Mouse (Mus musculus): ENCODE data around the gene Repin1. TPM values are rescaled to one million over a fixed set of nuclear protein-coding genes. Genes with fewer than 3 reads are reported as not detected.

The Repin1 gene
- polyA plus RNA-seq, 1 experiment = 81.8 TPM

- TF ChIP-seq CTCF (IDR thresholded peaks at IDR 0.05; ENCODE audit: extremely low read depth, insufficient read depth, low read length) = peak; percentile 59; the same call in 1 of the 2 replicates
- no peak for TF ChIP-seq POLR2A (IDR thresholded peaks at IDR 0.05; ENCODE audit: extremely low read depth, insufficient read depth, low read length)
- Histone ChIP-seq H3K4me3 (ENCODE audit: insufficient read depth, low read length) (no peak overlapping the region), H3K4me1 (ENCODE audit: control insufficient read depth, insufficient read depth, low read length) (no peaks in the 10 kb centered on the region; the same call in 1 of the 2 replicates), H3K27ac (ENCODE audit: insufficient read depth, low read length) (no peak overlapping the region)
These were observed 49.1 kb downstream of the Repin1 start for GRCm38 (mm10) chr6:48642764-48643292.

- Histone ChIP-seq H3K4me3 (ENCODE audit: insufficient read depth, low read length) (no peak overlapping the region), H3K4me1 (ENCODE audit: control insufficient read depth, insufficient read depth, low read length) (no peaks in the 10 kb centered on the region), H3K27ac (ENCODE audit: insufficient read depth, low read length) (no peak overlapping the region)
- TF ChIP-seq CTCF (IDR thresholded peaks at IDR 0.05; ENCODE audit: extremely low read depth, insufficient read depth, low read length) (peak; percentile 86), POLR2A (IDR thresholded peaks at IDR 0.05; ENCODE audit: extremely low read depth, insufficient read depth, low read length) (no peak)
These were observed 52.1 kb downstream of the Repin1 start for GRCm38 (mm10) chr6:48645660-48646308.

GRCm38 (mm10) chr6:48646309-48646690 is 52.6 kb downstream of the Repin1 start:
- TF ChIP-seq CTCF (IDR thresholded peaks at IDR 0.05; ENCODE audit: extremely low read depth, insufficient read depth, low read length) (no peak), POLR2A (IDR thresholded peaks at IDR 0.05; ENCODE audit: extremely low read depth, insufficient read depth, low read length) (no peak)
- H3K4me3 ChIP-seq (ENCODE audit: insufficient read depth, low read length) = no peak overlapping the region
- no peak overlapping the region for H3K27ac ChIP-seq (ENCODE audit: insufficient read depth, low read length)
- no peaks in the 10 kb centered on the region for H3K4me1 ChIP-seq (ENCODE audit: control insufficient read depth, insufficient read depth, low read length)

GRCm38 (mm10) chr6:48646995-48647394 is 53.3 kb downstream of the Repin1 start, which contains the start of gene Gimap8:
TSS of gene Gimap8 (plus strand) at chr6:48647234.
- TF ChIP-seq POLR2A (IDR thresholded peaks at IDR 0.05; ENCODE audit: extremely low read depth, insufficient read depth, low read length) (no peak), CTCF (IDR thresholded peaks at IDR 0.05; ENCODE audit: extremely low read depth, insufficient read depth, low read length) (peak; percentile 37; the same call in 1 of the 2 replicates)
- Histone ChIP-seq H3K4me3 (ENCODE audit: insufficient read depth, low read length) (no peak within 1 kb of the TSS), H3K4me1 (ENCODE audit: control insufficient read depth, insufficient read depth, low read length) (no peaks in the 10 kb centered on the region), H3K27ac (ENCODE audit: insufficient read depth, low read length) (no peak within 1 kb of the TSS)

GRCm38 (mm10) chr6:48647611-48648010 is 53.9 kb downstream of the Repin1 start:
- H3K4me1 ChIP-seq (ENCODE audit: control insufficient read depth, insufficient read depth, low read length) = no peaks in the 10 kb centered on the region
- H3K27ac ChIP-seq (ENCODE audit: insufficient read depth, low read length) = no peak overlapping the region
- H3K4me3 ChIP-seq (ENCODE audit: insufficient read depth, low read length) = no peak overlapping the region
- no peak for TF ChIP-seq CTCF (IDR thresholded peaks at IDR 0.05; ENCODE audit: extremely low read depth, insufficient read depth, low read length)
- no peak for TF ChIP-seq POLR2A (IDR thresholded peaks at IDR 0.05; ENCODE audit: extremely low read depth, insufficient read depth, low read length)

Other genes starting within 250 kb of the Repin1 start
- gene Krba1, start 198.3 kb upstream of the Repin1 start, polyA plus RNA-seq (2012; rRNA removed) = 44.5 and 44.9 TPM in 2 replicates
- 25.4 and 26.9 TPM in 2 replicates for gene Zfp467, start 148.1 kb upstream of the Repin1 start, polyA plus RNA-seq (2012; rRNA removed)
- 3.2 and 4.1 TPM in 2 replicates for gene Sspo, start 145.7 kb upstream of the Repin1 start, polyA plus RNA-seq (2012; rRNA removed)
- 508 and 534 TPM in 2 replicates for gene Atp6v0e2, start 56.3 kb upstream of the Repin1 start, polyA plus RNA-seq (2012; rRNA removed)
- gene Lrrc61, start 39.1 kb upstream of the Repin1 start, polyA plus RNA-seq (2012; rRNA removed) = 22.7 and 25.2 TPM in 2 replicates
- 17.2 and 23.2 TPM in 2 replicates for gene Rarres2, start 21.1 kb upstream of the Repin1 start, polyA plus RNA-seq (2012; rRNA removed)
- 1.1 TPM in 1 of 2 replicates, not detected in the other for gene Gm45021, start 4.3 kb upstream of the Repin1 start, polyA plus RNA-seq (2012; rRNA removed)
- 0.56 TPM in 1 of 2 replicates, not detected in the other for gene Gm44965, start 58 bp downstream of the Repin1 start, polyA plus RNA-seq (2012; rRNA removed)
- 6.8 and 6.9 TPM in 2 replicates for gene Zfp775, start 8.2 kb downstream of the Repin1 start, polyA plus RNA-seq (2012; rRNA removed)
- 28.3 and 28.4 TPM in 2 replicates for gene AI854703, start 32.9 kb downstream of the Repin1 start, polyA plus RNA-seq (2012; rRNA removed)
- 1.2 and 1.9 TPM in 2 replicates for gene Gimap8, start 53.4 kb downstream of the Repin1 start, polyA plus RNA-seq (2012; rRNA removed)
- gene Gimap9, start 82.2 kb downstream of the Repin1 start, polyA plus RNA-seq (2012; rRNA removed) = 0.65 and 0.66 TPM in 2 replicates
- gene Gimap4, start 90.7 kb downstream of the Repin1 start, polyA plus RNA-seq (2012; rRNA removed) = 0.31 and 0.51 TPM in 2 replicates
- 3.6 and 5.1 TPM in 2 replicates for gene Gimap6, start 114.3 kb downstream of the Repin1 start, polyA plus RNA-seq (2012; rRNA removed)
- 1.0 TPM in 2 replicates for gene Gm28053, start 124.7 kb downstream of the Repin1 start, polyA plus RNA-seq (2012; rRNA removed)
- not detected in 2 replicates for gene Gimap7, start 124.7 kb downstream of the Repin1 start, polyA plus RNA-seq (2012; rRNA removed)
- gene Gimap1, start 145.2 kb downstream of the Repin1 start, polyA plus RNA-seq (2012; rRNA removed) = 1.5 and 1.7 TPM in 2 replicates
- gene Gimap5, start 152.3 kb downstream of the Repin1 start, polyA plus RNA-seq (2012; rRNA removed) = 0.75 and 0.78 TPM in 2 replicates
- 0.15 and 0.38 TPM in 2 replicates for gene Gimap3, start 177.0 kb downstream of the Repin1 start, polyA plus RNA-seq (2012; rRNA removed)
- 25.6 and 25.8 TPM in 2 replicates for gene Tmem176a, start 247.0 kb downstream of the Repin1 start, polyA plus RNA-seq (2012; rRNA removed)
- gene Tmem176b, start 247.6 kb downstream of the Repin1 start, polyA plus RNA-seq (2012; rRNA removed) = 75.5 and 76.3 TPM in 2 replicates